Mouse (Mus musculus) regulatory T cell (primary cell): ENCODE data around the gene Fbxo45.
"Not testable (repeated sequence)": the region's sequence is repeated elsewhere in the genome, so short reads cannot be mapped to it uniquely, and the experiment has no call there.

Experiments used
- in situ Hi-C: fragments of 300-600 bp; cut with MboI, MseI; formaldehyde crosslinking; loops from one replicate; pipeline ENCODE4 v1.15.1; 2025; ENCODE audit warnings: high pct_unique_total_duplicates

Gene Fbxo45

GRCm38 (mm10) chr16:32246952-32247370, at the start of gene Fbxo45, which contains the start of gene Wdr53:
TSS of gene Fbxo45 (minus strand) at chr16:32247158.
TSS of gene Wdr53 (plus strand) at chr16:32247227.
- in situ Hi-C loops: loop anchor here (10.0 kb wide), 1 partner anchor 132 kb away; no protein-coding TSS in a partner anchor

GRCm38 (mm10) chr16:32291821-32292220, 44.9 kb upstream of the Fbxo45 start:
- in situ Hi-C loops: no loop called here

GRCm38 (mm10) chr16:32282608-32283007, 35.6 kb upstream of the Fbxo45 start:
- in situ Hi-C loops: loop anchor here (5.0 kb wide), 1 partner anchor 40 kb away; no protein-coding TSS in a partner anchor

- in situ Hi-C loops: loop anchor here (5.0 kb wide), 1 partner anchor 42 kb away; no protein-coding TSS in a partner anchor
These were observed 33.3 kb upstream of the Fbxo45 start for GRCm38 (mm10) chr16:32280211-32280610.

GRCm38 (mm10) chr16:32278396-32278795, 31.4 kb upstream of the Fbxo45 start:
- in situ Hi-C loops: no loop called here

- in situ Hi-C loops: no loop called here
These were observed 30.6 kb upstream of the Fbxo45 start, which contains the start of gene Rnf168 for GRCm38 (mm10) chr16:32277308-32278256. TSS of gene Rnf168 (plus strand) at chr16:32277459.

- in situ Hi-C loops: no loop called here
These were observed 28.9 kb upstream of the Fbxo45 start for GRCm38 (mm10) chr16:32275830-32276229.

GRCm38 (mm10) chr16:32275041-32275440, 28.1 kb upstream of the Fbxo45 start:
- in situ Hi-C loops: no loop called here

GRCm38 (mm10) chr16:32273338-32273737, 26.4 kb upstream of the Fbxo45 start:
- in situ Hi-C loops: no loop called here

GRCm38 (mm10) chr16:32271291-32271690, 24.3 kb upstream of the Fbxo45 start, which contains the start of gene Smco1:
TSS of gene Smco1 (plus strand) at chr16:32271468.
- in situ Hi-C loops: no loop called here

GRCm38 (mm10) chr16:32264225-32264624, 17.3 kb upstream of the Fbxo45 start:
- in situ Hi-C loops: not testable (repeated sequence)

- in situ Hi-C loops: loop anchor here (10.0 kb wide), 1 partner anchor 132 kb away; no protein-coding TSS in a partner anchor
These were observed 587 bp downstream of the Fbxo45 start for GRCm38 (mm10) chr16:32246351-32246791.

- in situ Hi-C loops: loop anchor here (10.0 kb wide), 1 partner anchor 129 kb away; no protein-coding TSS in a partner anchor
These were observed 3.1 kb downstream of the Fbxo45 start for GRCm38 (mm10) chr16:32243901-32244300.

- in situ Hi-C loops: loop anchor here (10.0 kb wide), 1 partner anchor 125 kb away; no protein-coding TSS in a partner anchor
These were observed 7.3 kb downstream of the Fbxo45 start for GRCm38 (mm10) chr16:32239428-32240312.

- in situ Hi-C loops: no loop called here
These were observed 8.9 kb downstream of the Fbxo45 start for GRCm38 (mm10) chr16:32237930-32238680.

- in situ Hi-C loops: not testable (repeated sequence)
These were observed 14.9 kb downstream of the Fbxo45 start for GRCm38 (mm10) chr16:32232050-32232449.

GRCm38 (mm10) chr16:32222399-32222798, 24.6 kb downstream of the Fbxo45 start:
- in situ Hi-C loops: no loop called here

GRCm38 (mm10) chr16:32221803-32222202, 25.2 kb downstream of the Fbxo45 start:
- in situ Hi-C loops: no loop called here

- in situ Hi-C loops: no loop called here
These were observed 32.0 kb downstream of the Fbxo45 start for GRCm38 (mm10) chr16:32214804-32215576.

- in situ Hi-C loops: no loop called here
These were observed 32.8 kb downstream of the Fbxo45 start for GRCm38 (mm10) chr16:32214156-32214555.
